Mouse (Mus musculus): ENCODE results near the gene Pld3.
"Not testable (repeated sequence)": the region's sequence is repeated elsewhere in the genome, so short reads cannot be mapped to it uniquely, and the experiment has no call there.

Gene Pld3

DNA sequence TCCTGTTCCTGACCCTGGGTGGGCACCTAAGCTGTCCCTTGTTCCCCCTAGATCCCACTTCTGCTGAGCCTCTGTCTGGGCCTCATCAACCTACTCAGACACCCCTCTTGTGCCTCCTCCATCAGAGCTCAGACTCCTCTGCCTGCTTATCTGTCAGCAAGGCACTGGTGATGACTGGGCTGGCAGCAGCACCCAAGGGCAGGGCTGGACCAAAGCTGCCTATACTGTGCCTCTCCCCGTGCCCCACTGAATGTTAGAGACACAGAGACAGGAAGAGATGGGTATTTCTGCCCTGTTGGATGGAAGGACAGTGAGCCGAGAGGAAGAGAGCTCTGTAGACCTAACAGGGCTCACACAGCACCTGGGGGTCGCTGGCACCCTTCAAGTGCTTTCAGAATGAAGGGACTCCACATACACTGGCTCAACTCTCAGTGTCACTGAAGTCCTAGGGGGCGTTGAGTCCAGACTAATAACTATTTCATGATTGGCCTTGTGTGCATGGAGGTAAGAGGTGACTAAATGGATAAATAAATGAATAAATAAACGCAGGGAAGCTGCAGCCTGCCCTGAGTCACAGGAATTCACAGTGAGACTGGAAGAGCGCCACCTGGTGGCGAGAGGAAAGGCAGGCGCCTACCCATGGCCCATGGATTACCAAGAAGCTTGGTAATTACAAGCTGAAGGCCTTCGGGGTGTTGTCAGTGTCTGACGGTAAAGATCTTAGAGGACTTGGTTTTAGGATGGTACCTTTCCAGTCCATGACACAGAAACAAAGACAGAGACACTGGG lies 26.8 kb downstream of the Pld3 start:
- DNase-seq (ENCODE audit: extremely low read depth, low read depth): peak; percentile 60

DNA sequence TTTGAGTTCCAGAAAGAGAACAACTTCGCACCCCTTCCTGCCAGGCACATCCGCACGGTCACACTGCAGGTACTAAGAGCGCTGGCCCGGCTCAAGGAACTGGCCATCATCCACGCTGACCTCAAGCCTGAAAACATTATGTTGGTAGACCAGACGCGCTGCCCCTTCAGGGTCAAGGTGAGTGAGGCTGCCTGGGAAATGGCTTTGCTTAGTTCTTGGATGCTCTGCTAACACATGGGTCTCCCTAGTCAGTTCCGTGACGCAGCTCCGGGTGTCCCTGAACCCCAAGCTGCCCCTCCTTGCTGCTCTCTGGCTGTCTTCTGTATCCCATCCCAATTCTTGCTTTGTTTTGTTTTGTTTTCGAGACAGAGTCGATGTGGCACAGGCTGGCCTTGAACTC lies 29.2 kb downstream of the Pld3 start:
- no peak for DNase-seq (ENCODE audit: extremely low read depth, low read depth)

DNA sequence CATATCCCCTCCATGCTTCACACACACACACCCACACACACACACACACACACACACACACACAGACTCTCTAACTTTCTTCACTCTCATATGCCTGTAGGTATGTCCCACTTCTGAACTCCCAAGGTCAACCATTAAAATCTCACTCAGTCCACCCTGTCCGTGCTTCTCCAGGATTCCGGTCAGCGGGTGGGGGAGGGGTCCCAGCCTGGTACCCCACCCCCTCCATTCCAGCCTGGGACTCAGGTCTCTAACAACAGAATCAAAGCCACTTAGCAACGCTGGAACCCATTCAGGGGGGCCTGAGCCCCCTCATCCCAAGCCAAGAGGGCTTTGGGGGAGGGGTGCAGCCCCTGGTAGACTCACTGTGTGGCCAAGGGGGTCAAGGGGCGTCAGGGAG lies 30.1 kb downstream of the Pld3 start, which contains the start of gene Hipk4:
Gene Hipk4, plus strand, starts transcription at position 301 of the 400 bp plus-strand sequence.
- DNase-seq (ENCODE audit: extremely low read depth, low read depth): no peak

DNA sequence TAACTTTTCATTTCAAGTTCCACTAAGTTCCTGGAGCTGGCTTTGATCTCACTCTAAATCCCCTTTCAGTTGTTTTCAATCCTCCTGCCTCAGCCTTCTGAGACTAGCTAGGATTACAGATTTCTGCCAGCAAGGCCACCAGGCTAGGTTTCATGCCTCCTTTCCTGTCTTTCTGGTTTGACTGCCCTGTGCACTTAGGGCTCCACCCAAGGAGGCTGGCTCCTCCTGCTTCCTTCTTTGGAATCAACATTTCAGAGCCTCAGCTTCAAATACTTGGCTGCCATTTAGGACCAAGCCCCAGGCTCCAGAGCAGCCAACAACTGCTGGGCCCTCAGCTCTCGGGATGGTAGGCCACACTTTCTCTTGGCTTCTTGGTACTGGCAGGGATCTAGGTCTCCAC lies 32.4 kb downstream of the Pld3 start:
- no peak for DNase-seq (ENCODE audit: extremely low read depth, low read depth)

DNA sequence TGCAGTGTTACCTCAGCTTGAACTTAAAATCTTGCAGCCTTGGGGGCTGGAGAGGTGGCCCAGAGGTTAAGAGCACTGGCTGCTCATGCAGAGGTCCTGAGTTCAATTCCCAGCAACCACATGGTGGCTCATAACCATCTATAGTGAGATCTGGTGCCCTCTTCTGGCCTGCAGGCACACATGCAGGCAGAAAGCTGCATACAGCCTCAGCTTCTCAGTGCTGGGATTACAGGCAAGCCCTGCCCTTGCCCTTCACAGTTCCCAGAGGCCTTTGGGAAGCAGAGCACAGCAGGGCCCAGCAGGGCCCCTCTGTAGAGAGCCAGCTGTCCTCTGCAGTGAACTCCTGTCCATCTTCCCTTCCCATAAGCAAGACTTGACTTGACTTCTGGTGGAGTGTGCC lies 32.9 kb downstream of the Pld3 start:
- no peak for DNase-seq (ENCODE audit: extremely low read depth, low read depth)

DNA sequence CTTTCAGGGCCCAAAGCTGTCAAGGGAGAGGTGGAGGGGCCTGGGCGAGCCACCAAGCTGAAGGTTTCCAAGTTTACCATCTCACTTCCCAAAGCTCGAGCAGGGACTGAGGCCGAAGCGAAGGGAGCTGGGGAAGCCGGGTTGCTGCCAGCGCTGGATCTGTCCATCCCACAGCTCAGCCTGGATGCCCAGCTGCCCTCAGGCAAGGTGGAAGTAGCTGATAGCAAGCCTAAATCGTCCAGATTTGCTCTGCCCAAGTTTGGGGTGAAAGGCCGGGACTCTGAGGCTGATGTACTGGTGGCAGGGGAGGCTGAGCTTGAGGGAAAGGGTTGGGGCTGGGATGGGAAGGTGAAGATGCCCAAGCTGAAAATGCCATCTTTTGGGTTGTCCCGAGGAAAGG lies 34.7 kb downstream of the Pld3 start:
- DNase-seq (ENCODE audit: extremely low read depth, low read depth): no peak

DNA sequence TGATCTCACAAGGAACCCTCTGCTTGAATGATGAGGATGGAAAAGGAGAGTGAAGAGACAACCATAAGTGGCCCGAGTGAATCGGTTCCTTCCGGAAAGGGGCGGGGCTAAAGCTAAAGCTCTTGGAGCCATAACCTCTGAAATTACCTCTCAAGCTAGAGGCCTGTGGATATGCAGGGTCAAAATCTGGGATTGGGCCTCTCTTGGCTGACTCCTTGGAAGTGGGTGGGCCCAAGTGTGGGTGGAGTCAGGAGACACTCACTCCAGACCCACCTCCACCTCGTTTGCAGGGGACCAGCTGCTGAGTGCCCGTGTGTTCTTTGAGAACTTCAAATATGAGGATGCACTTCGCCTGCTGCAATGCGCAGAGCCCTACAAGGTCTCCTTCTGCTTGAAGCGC lies 38.1 kb downstream of the Pld3 start:
- no peak for DNase-seq (ENCODE audit: extremely low read depth, low read depth)

DNA sequence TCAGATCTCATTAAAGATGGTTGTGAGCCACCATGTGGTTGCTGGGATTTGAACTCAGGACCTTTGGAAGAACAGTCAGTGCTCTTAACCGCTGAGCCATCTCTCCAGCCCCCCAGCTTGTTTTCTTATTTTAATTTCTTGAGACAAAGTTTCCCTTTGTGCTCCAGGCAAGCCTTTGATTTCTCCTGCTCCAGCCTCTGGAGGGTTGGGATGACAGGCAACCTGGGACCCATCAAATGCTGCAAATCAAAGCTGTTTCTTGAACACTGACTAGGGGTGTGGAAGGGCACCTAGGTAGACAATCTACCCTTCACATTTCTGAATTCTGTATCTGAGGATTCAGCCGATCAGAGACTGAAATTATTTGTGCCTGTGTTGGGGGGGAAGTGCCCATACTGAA lies 42.2 kb downstream of the Pld3 start:
- no peak for DNase-seq (ENCODE audit: extremely low read depth, low read depth)

DNA sequence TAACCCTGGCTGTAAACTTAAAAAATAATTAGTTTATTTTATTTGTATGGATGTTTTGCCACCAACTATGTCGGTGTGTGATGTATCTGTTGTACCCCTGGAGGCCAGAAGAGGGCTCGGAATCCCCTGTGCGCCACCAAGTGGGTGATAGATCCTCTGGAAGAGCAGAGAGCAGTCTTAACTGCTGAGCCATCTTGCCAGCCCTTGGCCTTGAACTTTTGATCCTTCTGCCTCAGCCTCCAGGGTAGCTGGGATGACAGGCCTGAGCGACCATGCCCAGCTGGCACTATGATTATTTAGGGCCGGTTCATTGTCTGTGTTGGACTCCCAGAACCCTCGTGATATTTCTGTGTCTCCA lies 44.4 kb downstream of the Pld3 start:
- DNase-seq (ENCODE audit: extremely low read depth, low read depth): peak; percentile 66

DNA sequence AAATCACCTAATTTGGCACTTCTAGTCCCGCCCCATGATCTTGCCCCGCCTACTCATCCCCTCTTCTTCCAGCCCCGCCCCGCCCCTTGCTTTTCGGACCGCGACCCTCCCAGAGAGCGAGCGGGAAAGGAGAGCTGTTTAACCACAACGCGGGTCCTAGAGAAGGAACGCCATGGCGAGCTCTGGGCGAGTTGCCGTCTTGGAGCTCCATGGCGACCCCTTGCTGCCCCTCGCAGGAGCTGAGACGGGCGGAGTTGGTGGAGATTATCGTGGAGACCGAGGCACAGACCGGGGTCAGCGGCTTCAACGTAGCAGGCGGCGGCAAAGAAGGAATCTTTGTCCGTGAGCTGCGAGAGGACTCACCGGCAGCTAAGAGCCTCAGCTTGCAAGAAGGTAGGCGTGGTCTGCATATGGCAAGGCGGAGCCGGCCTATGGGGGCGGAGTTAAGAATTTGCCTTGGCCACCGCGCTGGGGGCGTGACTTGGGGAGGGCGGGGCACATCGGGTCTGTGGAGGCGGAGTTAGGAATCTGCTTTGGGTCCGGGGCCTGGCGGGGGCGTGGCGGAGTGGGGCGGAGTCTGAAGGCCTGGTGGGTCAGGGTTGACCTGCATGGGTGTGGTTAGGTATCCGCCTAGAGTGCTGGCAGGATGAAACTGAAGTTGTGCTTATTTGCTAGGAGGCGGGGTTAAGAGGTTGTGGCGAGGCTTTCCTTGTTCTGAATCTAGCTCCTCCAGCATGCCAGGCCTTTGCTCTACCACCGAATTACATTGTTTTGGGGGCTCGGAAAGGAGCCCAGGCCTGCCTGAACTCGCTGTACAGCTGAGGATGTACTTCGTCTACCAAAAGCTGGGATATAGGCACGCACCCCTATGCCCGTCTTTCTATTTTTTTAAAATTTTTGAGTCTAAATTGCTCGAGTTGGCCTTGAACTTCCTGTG lies 45.0 kb downstream of the Pld3 start:
- peak; percentile 89 for DNase-seq (ENCODE audit: extremely low read depth, low read depth)

DNA sequence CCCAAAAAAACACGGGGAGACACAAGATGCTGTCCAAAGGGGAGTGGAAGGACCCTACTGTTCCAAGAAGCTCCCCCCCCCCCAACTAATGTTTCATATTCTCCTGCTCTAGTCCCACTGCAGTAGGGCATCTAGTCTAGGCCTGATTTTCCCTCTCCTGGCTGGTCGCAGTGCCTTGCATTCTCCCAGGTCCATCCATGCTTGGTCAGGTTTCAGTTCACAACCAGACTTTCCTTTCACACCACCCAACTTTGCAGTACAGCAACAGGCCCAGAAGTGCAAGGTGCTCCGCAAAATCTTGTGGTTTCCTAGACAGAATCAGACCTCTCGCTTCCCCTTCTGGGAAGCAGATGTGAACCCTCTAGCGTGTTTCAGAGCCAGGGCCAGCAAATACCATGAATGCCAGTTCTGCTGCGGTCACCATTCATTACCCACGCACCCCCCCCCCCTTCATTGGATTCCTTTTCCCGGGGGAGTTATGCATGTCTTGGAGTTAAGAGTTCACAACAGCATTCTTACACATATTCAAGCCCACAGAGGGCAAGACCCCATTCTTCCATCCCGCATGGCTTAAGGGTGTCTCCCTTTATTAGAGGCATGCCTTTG lies 46.1 kb downstream of the Pld3 start:
- no peak for DNase-seq (ENCODE audit: extremely low read depth, low read depth)

DNA sequence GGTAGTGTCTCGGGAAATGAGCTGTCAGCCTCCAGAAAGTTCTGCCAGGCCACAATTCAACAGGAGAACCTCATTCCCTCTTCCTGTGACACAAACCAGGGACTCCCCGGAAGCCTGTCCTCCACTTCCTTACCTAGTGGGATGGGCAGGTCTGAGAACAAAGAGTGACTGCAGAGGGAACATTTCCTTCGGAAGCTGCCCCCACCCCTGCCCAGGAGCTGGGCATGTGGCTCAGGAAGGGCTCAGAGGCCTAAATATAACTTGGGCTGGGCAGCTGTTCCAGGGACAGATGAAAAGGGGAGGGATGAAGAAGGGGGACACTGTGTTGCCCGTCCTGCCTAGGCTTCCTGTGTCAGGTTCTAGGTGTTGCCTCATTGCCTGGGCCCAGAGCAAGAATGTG lies 51.4 kb downstream of the Pld3 start:
- DNase-seq (ENCODE audit: extremely low read depth, low read depth): no peak

DNA sequence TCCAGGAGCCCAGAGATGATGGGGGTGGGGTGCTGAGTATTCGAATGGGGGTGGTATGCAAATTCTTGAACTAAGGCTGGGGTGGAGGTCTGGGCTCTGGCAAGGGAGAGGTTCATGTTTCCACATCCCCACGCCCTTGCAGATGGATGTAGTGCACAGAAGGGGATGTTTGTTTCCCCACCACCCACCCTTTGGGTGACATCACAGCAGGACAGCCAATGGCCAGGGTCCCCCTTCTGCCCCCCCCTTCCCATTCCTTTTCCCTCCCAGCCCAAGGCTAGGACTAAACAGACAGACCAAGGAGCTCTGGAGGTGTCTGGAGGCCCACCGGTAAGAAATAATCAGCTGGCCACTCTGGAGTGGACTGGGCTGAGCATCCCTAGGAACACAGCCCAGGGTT lies 54.0 kb downstream of the Pld3 start, which contains the start of gene Prx:
Gene Prx, plus strand, starts transcription at position 289 of the 400 bp plus-strand sequence.
- DNase-seq (ENCODE audit: extremely low read depth, low read depth): no peak

DNA sequence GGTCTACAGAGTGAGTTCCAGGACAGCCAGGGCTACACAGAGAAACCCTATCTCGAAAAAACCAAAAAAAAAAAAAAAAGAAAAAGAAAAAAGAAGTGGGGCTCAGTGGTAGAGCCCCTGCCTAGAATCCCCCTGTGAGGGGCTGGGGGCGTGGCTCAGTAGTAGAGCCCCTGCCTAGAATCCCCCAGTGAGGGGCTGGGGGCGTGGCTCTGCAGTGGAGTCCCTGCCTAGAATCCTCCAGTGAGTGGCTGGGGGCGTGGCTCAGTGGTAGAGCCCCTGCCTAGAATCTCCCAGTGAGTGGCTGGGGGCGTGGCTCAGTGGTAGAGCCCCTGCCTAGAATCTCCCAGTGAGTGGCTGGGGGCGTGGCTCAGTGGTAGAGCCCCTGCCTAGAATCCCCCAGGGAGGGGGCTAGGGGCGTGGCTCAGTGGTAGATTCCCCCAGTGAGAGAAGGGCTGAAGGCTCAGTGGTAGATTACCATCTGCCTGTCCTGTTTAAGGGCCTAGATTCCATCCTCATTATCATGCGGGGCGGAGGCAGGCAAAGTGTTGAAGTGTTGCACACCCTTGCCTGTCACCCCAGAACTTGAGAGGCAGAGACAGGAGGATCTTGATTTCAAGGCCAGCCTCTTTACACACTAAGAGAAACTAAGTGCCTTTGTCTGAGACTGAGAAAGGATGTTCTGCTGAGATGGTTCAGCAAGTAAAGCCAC lies 58.2 kb downstream of the Pld3 start:
- DNase-seq (ENCODE audit: extremely low read depth, low read depth): not testable (repeated sequence)

DNA sequence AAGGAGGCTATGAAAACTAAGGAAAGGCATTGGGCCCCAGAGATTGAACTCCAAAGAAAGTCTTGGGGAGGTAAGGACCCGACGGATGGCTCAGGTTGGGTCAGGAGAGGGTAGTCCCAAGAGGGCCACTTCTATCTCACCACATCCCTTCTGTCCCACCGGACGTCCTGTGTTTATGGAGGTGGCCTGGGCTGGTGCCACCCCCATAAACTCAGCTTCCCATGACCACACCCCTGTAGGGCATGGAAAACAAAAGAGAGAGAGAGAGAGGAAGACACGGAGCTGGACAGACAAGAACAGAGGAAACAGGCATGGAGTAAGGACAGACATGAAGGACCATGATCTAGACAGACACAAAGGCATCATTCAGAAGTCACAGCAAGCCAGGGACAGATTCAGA lies 59.6 kb downstream of the Pld3 start:
- DNase-seq (ENCODE audit: extremely low read depth, low read depth): no peak

DNA sequence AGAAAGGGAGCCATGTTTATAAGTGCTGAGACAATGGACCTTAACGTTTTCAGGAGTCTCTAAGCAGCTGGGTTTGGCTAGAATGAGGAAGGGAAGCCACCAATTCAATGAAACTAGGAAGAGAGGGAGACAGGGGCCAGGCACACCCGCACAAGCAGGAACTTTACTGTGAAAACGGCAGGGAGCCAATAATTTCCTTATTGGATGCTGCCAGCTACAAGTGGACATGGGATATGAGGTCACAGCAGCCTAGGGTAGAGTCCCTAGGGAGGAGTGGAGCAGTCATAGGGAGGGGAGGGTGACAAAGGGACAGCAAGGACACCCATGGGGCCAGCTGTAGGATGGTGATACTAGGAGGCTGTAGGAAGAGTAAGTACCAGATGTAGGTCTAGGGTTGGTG lies 60.0 kb downstream of the Pld3 start:
- DNase-seq (ENCODE audit: extremely low read depth, low read depth): no peak

DNA sequence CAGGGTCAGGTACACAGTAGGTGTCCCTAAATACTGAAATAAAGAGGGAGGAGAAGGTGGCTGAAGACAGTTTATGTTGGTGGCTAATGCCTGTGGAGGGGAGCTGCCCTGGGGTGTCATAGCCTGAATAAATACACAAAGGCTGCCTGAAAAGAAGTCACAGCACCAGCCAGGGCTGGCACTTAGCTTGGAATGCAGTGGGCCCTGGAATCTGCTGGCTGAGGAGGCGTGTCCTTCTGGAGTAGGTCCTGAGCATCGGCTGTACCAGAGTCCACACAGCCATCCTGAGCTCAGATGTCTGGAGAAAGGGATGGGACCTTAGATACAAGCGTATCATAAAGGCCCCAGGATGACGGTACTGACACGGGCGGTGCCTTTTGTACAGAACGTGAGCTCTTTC lies 61.2 kb downstream of the Pld3 start:
- no peak for DNase-seq (ENCODE audit: extremely low read depth, low read depth)

DNA sequence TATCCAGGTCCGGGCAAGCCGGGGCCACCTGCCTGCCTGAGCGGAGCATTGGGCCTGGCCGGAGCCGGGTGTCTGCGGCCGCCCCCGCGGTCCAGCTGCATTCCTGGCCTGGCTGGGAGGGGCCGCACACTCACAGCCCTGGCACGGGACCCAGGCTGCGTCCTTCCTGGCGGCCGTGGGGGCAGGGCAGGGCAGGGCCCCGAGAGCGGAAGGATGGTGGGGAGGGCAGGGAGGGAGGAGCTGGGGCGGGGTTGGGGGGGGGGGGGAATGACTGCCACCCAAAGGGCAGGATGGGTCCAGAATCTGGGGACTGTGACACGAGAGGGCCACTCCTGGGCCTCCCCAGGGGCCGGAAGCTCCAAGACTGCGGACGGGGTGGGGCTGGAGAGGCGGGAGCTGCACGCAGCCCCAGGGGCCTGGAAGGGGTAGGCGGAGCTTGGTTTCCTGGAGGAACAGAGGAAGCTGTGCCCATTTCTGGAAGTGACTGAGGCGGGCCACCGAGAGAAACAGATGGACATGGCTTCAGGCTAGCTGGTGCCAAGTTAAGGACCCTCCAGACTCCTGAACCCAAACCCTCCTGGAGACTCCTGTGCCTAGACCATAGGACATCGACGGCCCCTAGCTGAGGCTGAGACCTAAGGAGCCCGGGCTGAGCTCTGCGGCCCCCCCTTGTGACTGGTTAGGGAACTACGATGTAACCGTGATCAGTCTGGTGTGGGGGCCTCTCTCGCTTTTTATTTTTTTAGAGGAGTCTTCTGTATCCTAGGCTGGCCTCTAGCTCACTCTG lies 62.3 kb downstream of the Pld3 start:
- DNase-seq (ENCODE audit: extremely low read depth, low read depth): peak; percentile 80

DNA sequence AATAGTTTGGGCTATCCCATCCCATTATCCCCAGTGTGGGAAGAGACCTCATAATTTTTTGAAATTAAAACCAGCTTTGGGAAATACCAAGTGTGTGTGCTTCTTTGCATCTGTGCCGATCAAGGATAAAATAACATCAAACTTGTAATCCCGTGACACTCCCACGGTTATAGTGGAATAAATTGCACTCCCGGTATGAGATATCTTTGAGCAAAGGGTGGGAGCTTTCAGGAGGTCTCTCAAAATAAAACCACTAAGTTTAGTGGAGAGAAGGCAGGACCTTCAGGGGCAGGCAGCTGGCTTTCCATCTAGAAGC lies 62.8 kb downstream of the Pld3 start:
- DNase-seq (ENCODE audit: extremely low read depth, low read depth): no peak

DNA sequence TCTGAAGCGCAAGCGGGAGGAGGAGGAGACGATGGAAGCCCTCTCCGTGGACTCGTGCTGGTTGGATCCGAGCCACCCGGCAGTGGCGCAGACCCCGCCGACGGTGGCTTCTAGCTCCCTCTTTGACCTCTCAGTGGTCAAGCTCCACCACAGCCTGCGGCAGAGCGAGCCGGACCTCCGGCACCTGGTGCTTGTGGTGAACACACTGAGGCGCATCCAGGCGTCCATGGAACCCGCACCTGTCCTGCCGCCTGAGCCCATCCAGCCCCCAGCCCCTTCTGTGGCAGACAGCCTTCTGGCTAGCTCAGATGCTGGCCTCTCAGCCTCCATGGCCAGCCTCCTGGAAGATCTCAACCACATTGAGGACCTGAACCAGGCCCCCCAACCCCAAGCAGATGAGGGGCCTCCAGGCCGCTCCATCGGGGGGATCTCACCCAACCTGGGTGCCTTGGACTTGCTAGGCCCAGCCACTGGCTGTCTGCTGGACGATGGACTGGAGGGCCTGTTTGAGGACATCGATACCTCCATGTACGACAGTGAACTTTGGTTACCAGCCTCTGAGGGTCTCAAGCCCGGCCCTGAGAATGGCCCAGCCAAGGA lies 63.6 kb downstream of the Pld3 start:
- no peak for DNase-seq (ENCODE audit: extremely low read depth, low read depth)
